ENCODE assay signal across 28 mouse cellular contexts in genomic region chr16:28419693-28420299, GRCm38 (mm10).
A peak's percentile ranks its signal among the peaks of the same experiment; 100 is the strongest.
DNase-seq lines count a peak whose midpoint lies in the region; ATAC-seq and TF ChIP-seq lines count a peak whose summit lies in the region.
"Had no signal": no experiment of that assay in that cellular context is flagged by ENCODE, and none has a peak within 500 bp of the region (broad histone marks: within the 10 kb centered on the region; RNA-seq: fewer than 3 reads in every experiment).

No protein-coding gene starts in this region.

- 49% methylated on average over 3 of the region's 3 CpGs for WGBS in kidney, embryonic 16.5 days
- 45% methylated on average over 3 of the region's 3 CpGs for WGBS in lung, embryonic 14.5 days
- 57% methylated on average over 3 of the region's 3 CpGs for WGBS in lung, adult 2 months

- no peak overlapping the region for H3K27ac ChIP-seq in kidney, embryonic 16.5 days (ENCODE audit: low read length)
- no peak overlapping the region for H3K27ac ChIP-seq in lung, embryonic 14.5 days (ENCODE audit: low read depth)
- H3K27ac ChIP-seq: embryonic facial prominence, embryonic 10.5 days; embryonic facial prominence, embryonic 15.5 days; forebrain, embryonic 13.5 days; heart, adult 2 months; heart, embryonic 13.5 days; hindbrain, embryonic 14.5 days; limb, embryonic 12.5 days; liver, embryonic 12.5 days had no signal

- DNase-seq in adrenal gland, adult 2 months, result peak; percentile 30
- no peak for DNase-seq in adrenal gland, postnatal 25 days
- peak; percentile 1 for DNase-seq in kidney, adult 9 months
- DNase-seq in lung, embryonic 14.5 days, result peak; percentile 85
- DNase-seq in lung, adult 2 months, result no peak
- DNase-seq in lung, postnatal 4 days, result peak; percentile 42 to 55
- DNase-seq: cerebellum, adult 8-10 months; cerebellum, postnatal 25 days; gastrocnemius, postnatal 36 days; heart, adult 2 months; heart, postnatal 10 days; liver, postnatal 0 days; right cerebral cortex, postnatal 25 days; thymus, adult 18-20 months; thymus, postnatal 25 days had no signal

- ATAC-seq in kidney, embryonic 16.5 days (ENCODE audit: low FRiP score, low TSS enrichment), result no peak
- peak; percentile 93 for ATAC-seq in lung, embryonic 14.5 days (ENCODE audit: insufficient read depth)
- ATAC-seq in frontal cortex, adult (ENCODE audit: low TSS enrichment), result no peak
- ATAC-seq: forebrain, embryonic 13.5 days; intestine, postnatal 0 days; liver, embryonic 12.5 days; liver, postnatal 0 days; midbrain, embryonic 16.5 days had no signal

- H3K9ac ChIP-seq in kidney, embryonic 16.5 days (replicated peaks; ENCODE audit: low read length), result no peak overlapping the region
- no peak overlapping the region for H3K9ac ChIP-seq in lung, embryonic 14.5 days
- H3K9ac ChIP-seq: embryonic facial prominence, embryonic 15.5 days; forebrain, embryonic 13.5 days; heart, embryonic 13.5 days; hindbrain, embryonic 14.5 days; limb, embryonic 12.5 days; liver, embryonic 12.5 days; liver, postnatal 0 days had no signal

- TF ChIP-seq CTCF in lung, embryonic 14.5 days (IDR thresholded peaks at IDR 0.05; ENCODE audit: low read depth), result no peak
- no peak for TF ChIP-seq CTCF in lung, adult 2 months (IDR thresholded peaks at IDR 0.05; ENCODE audit: insufficient read depth, low read length)

- H3K4me3 ChIP-seq in kidney, embryonic 16.5 days (ENCODE audit: low read length), result no peak overlapping the region
- no peak overlapping the region for H3K4me3 ChIP-seq in lung, embryonic 14.5 days (ENCODE audit: low read depth, low read length)
- H3K4me3 ChIP-seq in lung, adult 2 months (replicated peaks; ENCODE audit: extremely low read depth, low read depth, low read length), result no peak overlapping the region
- H3K4me3 ChIP-seq: embryonic facial prominence, embryonic 10.5 days; embryonic facial prominence, embryonic 15.5 days; forebrain, embryonic 13.5 days; heart, adult 2 months; heart, embryonic 13.5 days; limb, embryonic 12.5 days; liver, embryonic 12.5 days had no signal

- no peak overlapping the region for H3K4me2 ChIP-seq in kidney, embryonic 16.5 days (replicated peaks; ENCODE audit: low read depth, low read length)
- H3K4me2 ChIP-seq in lung, embryonic 14.5 days, result no peak overlapping the region
- H3K4me2 ChIP-seq: embryonic facial prominence, embryonic 15.5 days; forebrain, embryonic 13.5 days; heart, embryonic 13.5 days; hindbrain, embryonic 14.5 days; limb, embryonic 12.5 days; liver, embryonic 12.5 days; midbrain, embryonic 11.5 days had no signal

- no peaks in the 10 kb centered on the region for H3K36me3 ChIP-seq in kidney, embryonic 16.5 days (ENCODE audit: insufficient read depth, low read length)
- no peaks in the 10 kb centered on the region for H3K36me3 ChIP-seq in lung, embryonic 14.5 days (ENCODE audit: insufficient read depth)
- H3K36me3 ChIP-seq: embryonic facial prominence, embryonic 10.5 days; embryonic facial prominence, embryonic 15.5 days; heart, embryonic 13.5 days; limb, embryonic 12.5 days; liver, embryonic 12.5 days had no signal

- H3K27me3 ChIP-seq in kidney, embryonic 16.5 days (ENCODE audit: insufficient read depth, low read length), result no peaks in the 10 kb centered on the region
- no peaks in the 10 kb centered on the region for H3K27me3 ChIP-seq in lung, embryonic 14.5 days (ENCODE audit: insufficient read depth, low read length)
- H3K27me3 ChIP-seq: CH12.LX; embryonic facial prominence, embryonic 15.5 days; forebrain, embryonic 13.5 days; heart, embryonic 13.5 days; limb, embryonic 12.5 days; liver, embryonic 12.5 days had no signal

- no peaks in the 10 kb centered on the region for H3K9me3 ChIP-seq in kidney, embryonic 16.5 days (ENCODE audit: low read length)
- no peaks in the 10 kb centered on the region for H3K9me3 ChIP-seq in lung, embryonic 14.5 days (ENCODE audit: low read depth, low read length)
- H3K9me3 ChIP-seq: embryonic facial prominence, embryonic 10.5 days; embryonic facial prominence, embryonic 15.5 days; forebrain, embryonic 13.5 days; heart, embryonic 13.5 days; limb, embryonic 12.5 days; liver, embryonic 12.5 days had no signal

- no peak for TF ChIP-seq POLR2A in lung, adult 2 months (IDR thresholded peaks at IDR 0.05; ENCODE audit: borderline replicate concordance, extremely low read depth, low read depth, low read length)

- H3K4me1 ChIP-seq in kidney, embryonic 16.5 days (ENCODE audit: insufficient read depth, low read length), result no peaks in the 10 kb centered on the region
- no peaks in the 10 kb centered on the region for H3K4me1 ChIP-seq in lung, embryonic 14.5 days (ENCODE audit: insufficient read depth)
- no peaks in the 10 kb centered on the region for H3K4me1 ChIP-seq in lung, adult 2 months (ENCODE audit: control insufficient read depth, insufficient read depth, low read length)
- H3K4me1 ChIP-seq: embryonic facial prominence, embryonic 10.5 days; embryonic facial prominence, embryonic 15.5 days; forebrain, embryonic 13.5 days; heart, embryonic 13.5 days; liver, embryonic 12.5 days had no signal

Comparison
In these comparisons a context has a peak if more than half of its experiments do, and no peak if none do; other contexts are left out.
1. DNase-seq: peak in adrenal gland, adult 2 months (single experiment), kidney, adult 9 months (single experiment), lung, embryonic 14.5 days (single experiment) and lung, postnatal 4 days (2 of 2); none in adrenal gland, postnatal 25 days (single experiment) and lung, adult 2 months (single experiment).